Mouse (Mus musculus): ENCODE data around the gene Ncam1. TPM values are rescaled to one million over a fixed set of nuclear protein-coding genes. Genes with fewer than 3 reads are reported as not detected.

The Ncam1 gene
- polyA plus RNA-seq, 1 experiment from 2014 or later: 30.2 TPM

DNA sequence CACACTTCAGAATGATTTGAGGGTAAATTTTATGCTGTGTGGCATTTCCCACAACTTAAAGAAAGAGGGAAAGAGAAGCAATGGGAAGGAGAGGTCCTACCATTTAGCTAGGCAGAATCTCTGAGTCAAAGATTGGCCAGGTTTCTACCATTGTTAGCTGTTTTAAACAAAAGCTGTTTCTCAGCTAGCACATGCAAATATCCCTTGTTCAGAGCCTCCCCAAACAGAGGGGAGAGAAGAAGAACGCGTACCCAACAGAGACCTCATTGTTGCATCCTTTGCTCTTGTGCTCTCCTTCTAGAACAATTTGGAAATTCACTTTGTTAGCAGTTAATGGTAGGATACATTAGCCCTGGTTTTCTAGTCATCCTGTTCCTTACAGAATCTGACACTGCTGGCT, 137.2 kb downstream of the Ncam1 start:
- Histone ChIP-seq H3K36me3 (replicated peaks) (no peaks in the 10 kb centered on the region), H3K4me1 (peaks cover 16% of the 10 kb centered on the region), H3K9me3 (no peaks in the 10 kb centered on the region), H3K27me3 (ENCODE audit: poor library complexity, severe bottlenecking) (no peaks in the 10 kb centered on the region), H3K4me3 (no peak overlapping the region), H3K27ac (no peak overlapping the region)
- WGBS: 77% methylated on average over 2 of the region's 2 CpGs
- DNase-seq (ENCODE audit: extremely low spot score, low spot score): no peak

DNA sequence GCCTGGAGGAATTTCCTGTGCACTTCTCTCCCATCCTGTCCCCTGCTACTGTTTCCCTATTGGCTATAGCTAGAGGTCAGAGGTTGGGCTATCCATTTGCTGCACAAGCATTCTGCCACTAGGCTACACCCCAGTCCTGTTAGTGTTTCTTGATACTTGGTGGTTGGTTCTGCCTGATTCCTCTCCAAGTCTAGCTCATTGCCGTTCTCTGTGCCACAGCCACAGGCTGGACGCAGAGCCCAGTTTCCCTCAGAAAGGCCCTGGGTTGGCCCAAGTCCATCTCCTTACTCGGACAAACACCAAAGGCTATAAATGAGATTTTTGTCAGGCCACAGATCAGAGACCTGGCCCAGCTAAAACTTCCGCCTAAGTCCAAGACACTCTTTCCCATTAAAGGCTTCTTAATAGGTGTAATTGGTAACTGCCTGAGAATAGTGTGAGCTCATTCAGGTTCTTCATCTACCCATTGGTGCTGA, 140.3 kb downstream of the Ncam1 start:
- peaks cover 16% of the 10 kb centered on the region for H3K4me1 ChIP-seq
- H3K27me3 ChIP-seq (ENCODE audit: poor library complexity, severe bottlenecking): no peaks in the 10 kb centered on the region
- no peaks in the 10 kb centered on the region for H3K36me3 ChIP-seq (replicated peaks)
- WGBS: 46% methylated on average over 4 of the region's 4 CpGs
- DNase-seq (ENCODE audit: extremely low spot score, low spot score): peak; percentile 20
- H3K27ac ChIP-seq: peak overlapping the region; percentile 44; the same call in 1 of the 2 replicates
- no peak overlapping the region for H3K4me3 ChIP-seq
- no peaks in the 10 kb centered on the region for H3K9me3 ChIP-seq

DNA sequence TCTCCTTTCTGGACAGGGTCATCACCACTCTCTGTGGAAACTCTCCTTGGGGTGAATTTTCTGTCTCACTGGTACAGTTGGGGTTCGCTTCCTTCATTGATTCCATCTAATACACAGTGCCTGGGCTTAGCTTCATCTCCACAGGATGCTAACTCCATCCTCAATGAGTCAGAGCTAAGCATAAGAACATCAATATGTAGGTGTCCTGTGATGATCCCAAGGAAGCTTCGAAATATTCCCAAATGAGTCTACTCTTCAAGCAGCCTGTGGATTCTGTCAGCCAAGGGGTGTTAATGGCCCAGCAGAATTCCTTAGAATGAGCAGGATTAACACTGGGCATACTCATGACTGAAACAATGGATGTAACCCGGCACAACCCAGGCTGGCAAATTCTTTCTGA, 144.3 kb downstream of the Ncam1 start:
- no peaks in the 10 kb centered on the region for H3K27me3 ChIP-seq (ENCODE audit: poor library complexity, severe bottlenecking)
- no peaks in the 10 kb centered on the region for H3K9me3 ChIP-seq
- no peak overlapping the region for H3K4me3 ChIP-seq
- WGBS: 89% methylated on average over 3 of the region's 3 CpGs
- H3K27ac ChIP-seq: no peak overlapping the region
- DNase-seq (ENCODE audit: extremely low spot score, low spot score): no peak
- H3K4me1 ChIP-seq: peaks cover 16% of the 10 kb centered on the region
- no peaks in the 10 kb centered on the region for H3K36me3 ChIP-seq (replicated peaks)

DNA sequence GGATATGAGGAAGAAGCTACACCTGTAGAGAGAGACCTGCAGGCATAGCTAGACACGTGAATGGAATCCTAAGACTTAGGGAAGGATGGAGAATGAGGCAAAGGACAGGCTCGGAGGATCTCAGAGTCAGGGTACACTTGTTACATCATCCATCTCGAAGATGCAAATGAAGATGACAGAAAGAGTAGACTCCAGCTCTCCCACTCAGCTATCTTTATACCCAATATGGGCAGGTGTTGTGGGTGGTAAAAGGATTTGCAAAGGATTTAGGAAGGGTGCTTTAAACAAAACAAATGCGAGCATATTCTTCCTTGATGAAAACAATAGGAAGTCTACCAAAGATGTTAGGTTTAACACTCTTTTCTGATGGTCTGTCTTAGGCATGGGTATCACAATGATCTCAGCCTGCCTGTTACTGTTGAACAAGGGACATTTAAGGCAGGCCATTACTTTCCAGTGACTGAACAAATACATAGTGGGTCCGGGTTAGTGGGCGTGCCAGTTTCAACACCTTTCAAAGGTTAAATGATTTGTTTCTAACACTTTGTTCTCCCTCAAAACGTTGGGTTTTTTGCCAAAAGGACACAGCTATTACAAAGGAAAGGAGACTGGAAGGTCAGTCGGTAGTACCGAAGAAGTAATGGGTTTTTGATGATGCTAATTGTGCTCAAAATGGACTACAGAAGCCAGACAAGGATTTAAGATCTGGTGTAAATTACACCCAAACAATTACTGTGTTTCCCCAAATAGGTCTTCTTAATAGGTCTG, 145.1 kb downstream of the Ncam1 start:
- no peaks in the 10 kb centered on the region; the same call in 1 of the 2 replicates for H3K9me3 ChIP-seq
- H3K4me1 ChIP-seq: peaks cover 10% of the 10 kb centered on the region
- H3K4me3 ChIP-seq: no peak overlapping the region
- H3K36me3 ChIP-seq (replicated peaks): no peaks in the 10 kb centered on the region
- DNase-seq (ENCODE audit: extremely low spot score, low spot score): no peak
- 78% methylated on average over 9 of the region's 9 CpGs for WGBS
- H3K27me3 ChIP-seq (ENCODE audit: poor library complexity, severe bottlenecking): no peaks in the 10 kb centered on the region
- H3K27ac ChIP-seq: no peak overlapping the region

DNA sequence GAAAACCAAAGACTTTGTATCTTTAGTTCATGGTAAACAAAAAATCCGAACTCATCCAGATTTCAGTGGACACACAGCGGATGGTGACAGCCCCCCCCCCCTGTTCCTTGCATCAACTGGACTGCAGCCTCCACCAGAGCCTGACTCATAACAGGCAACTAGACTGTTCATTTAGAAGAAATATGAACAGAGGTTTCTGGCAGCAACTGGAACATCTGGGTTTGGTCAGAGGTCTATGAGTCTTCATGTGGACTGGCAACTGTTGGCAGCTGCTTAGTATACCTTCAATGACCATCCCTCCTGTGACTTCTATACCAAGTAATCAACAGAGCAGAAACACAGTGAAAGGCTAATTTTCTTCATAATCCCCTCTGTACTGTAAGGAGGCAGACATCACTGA, 154.4 kb downstream of the Ncam1 start:
- no peaks in the 10 kb centered on the region; the same call in 1 of the 2 replicates for H3K36me3 ChIP-seq (replicated peaks)
- no peak overlapping the region for H3K27ac ChIP-seq
- no peak for DNase-seq (ENCODE audit: extremely low spot score, low spot score)
- 90% methylated on average over 2 of the region's 2 CpGs for WGBS
- no peaks in the 10 kb centered on the region for H3K27me3 ChIP-seq (ENCODE audit: poor library complexity, severe bottlenecking)
- no peak overlapping the region for H3K4me3 ChIP-seq
- H3K4me1 ChIP-seq: 0 out of 2 replicates have a peak, but pooled peaks cover 4% of the 10 kb centered on the region
- H3K9me3 ChIP-seq: peaks cover 12% of the 10 kb centered on the region; the same call in 1 of the 2 replicates

DNA sequence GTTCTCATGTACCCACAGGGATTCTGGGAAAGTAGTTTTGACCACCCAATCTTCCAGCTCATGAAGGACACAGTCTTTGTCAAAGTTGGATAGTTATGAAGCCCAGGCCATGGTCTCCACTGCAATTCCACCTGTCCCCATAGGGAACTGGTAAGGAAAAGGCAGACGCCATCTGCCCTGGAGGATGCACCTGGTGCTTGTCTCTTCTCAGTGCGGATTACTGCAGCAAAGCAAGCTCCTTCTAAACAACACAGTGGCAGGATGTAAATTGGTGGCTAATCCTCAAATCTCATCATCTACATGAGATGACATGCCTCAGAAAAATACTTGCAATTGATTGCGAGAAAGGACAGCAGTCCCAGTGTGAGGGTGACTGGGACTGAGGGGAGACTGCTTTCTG, 158.0 kb downstream of the Ncam1 start:
- no peak for DNase-seq (ENCODE audit: extremely low spot score, low spot score)
- H3K9me3 ChIP-seq: no peaks in the 10 kb centered on the region
- WGBS: 83% methylated on average over 3 of the region's 3 CpGs

DNA sequence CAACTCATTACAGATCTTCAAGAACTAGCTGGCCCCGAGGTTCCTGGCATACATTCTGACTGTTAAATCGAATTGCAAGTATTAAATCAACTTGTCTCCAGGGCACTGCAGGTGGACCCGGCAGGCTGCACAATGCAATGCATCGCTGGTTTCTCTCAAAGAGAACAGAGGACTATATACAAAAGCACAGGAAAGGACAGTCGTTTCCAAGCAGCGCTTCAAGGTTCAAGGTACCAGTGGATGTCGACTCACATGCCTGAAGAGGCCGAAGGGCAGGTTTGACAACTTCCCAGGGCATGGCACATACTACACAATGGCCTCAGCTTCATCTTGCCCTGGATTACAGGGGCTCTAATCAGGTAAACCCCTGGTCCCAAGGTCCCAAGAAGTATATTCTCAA, 158.6 kb downstream of the Ncam1 start:
- peaks cover 8% of the 10 kb centered on the region; the same call in 1 of the 2 replicates for H3K4me1 ChIP-seq
- WGBS: 69% methylated on average over 8 of the region's 8 CpGs
- no peak for DNase-seq (ENCODE audit: extremely low spot score, low spot score)
- H3K27ac ChIP-seq: no peak overlapping the region
- no peak overlapping the region for H3K4me3 ChIP-seq
- no peaks in the 10 kb centered on the region for H3K36me3 ChIP-seq (replicated peaks)
- no peaks in the 10 kb centered on the region for H3K27me3 ChIP-seq (ENCODE audit: poor library complexity, severe bottlenecking)
- no peaks in the 10 kb centered on the region for H3K9me3 ChIP-seq

More for the DNA sequence above, 158.0 kb downstream of the Ncam1 start:
- no peaks in the 10 kb centered on the region for H3K27me3 ChIP-seq (ENCODE audit: poor library complexity, severe bottlenecking)
- peaks cover 8% of the 10 kb centered on the region; the same call in 1 of the 2 replicates for H3K4me1 ChIP-seq
- H3K36me3 ChIP-seq (replicated peaks): no peaks in the 10 kb centered on the region
- H3K27ac ChIP-seq: no peak overlapping the region
- H3K4me3 ChIP-seq: no peak overlapping the region

DNA sequence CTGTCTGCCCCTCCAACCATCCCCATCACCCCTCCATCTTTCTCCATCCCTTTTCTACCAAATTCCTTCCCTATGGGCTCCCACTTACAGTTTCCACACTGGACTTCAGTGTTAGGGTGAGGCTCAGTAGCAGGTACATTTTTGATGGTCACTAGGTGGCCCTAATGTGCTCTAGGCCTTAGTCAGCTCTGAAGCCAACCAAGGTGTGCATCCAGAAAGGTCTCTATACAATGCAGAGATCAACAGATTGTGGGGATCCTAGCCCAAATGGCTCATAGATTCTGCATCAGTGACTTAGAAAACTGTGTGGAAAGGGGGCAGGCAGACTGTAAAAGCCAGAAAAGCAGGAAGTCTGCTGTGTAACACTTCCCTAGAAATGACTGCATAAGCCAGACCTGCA, 160.8 kb downstream of the Ncam1 start:
- no peaks in the 10 kb centered on the region for H3K9me3 ChIP-seq
- no peak overlapping the region for H3K27ac ChIP-seq
- H3K27me3 ChIP-seq (ENCODE audit: poor library complexity, severe bottlenecking): no peaks in the 10 kb centered on the region
- peaks cover 8% of the 10 kb centered on the region; the same call in 1 of the 2 replicates for H3K4me1 ChIP-seq
- no peaks in the 10 kb centered on the region for H3K36me3 ChIP-seq (replicated peaks)
- no peak overlapping the region for H3K4me3 ChIP-seq
- DNase-seq (ENCODE audit: extremely low spot score, low spot score): no peak

DNA sequence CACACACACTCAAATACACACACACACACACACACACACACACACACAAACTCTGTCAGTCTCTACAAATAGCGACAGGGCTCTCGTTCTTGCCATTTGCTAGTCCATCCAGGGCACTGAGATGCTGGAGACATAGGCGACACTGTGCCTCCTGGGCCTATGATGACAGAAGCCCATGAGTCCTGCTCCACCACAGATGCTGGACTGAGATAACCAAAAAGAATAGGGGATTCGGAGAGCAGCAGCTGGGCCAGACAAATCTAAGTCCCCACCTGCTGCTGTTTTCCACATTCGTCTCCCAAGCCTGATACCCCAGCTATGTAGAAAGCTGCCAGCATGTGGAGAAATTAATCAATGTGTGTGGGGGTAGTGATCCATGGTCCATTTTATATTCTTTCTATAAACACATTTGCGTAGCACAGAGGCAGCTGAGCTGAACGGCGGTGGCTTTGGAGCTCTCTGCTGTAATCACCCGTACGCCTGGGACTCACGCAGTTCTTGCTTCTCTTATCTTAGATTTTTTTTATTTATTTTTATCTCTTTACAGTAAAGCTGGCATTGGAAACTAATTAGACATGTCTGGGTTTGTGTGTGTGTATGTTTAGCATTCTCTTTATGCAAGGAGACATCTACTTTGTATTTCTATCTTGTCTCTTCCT, 162.9 kb downstream of the Ncam1 start:
- Histone ChIP-seq H3K27ac (no peak overlapping the region), H3K9me3 (no peaks in the 10 kb centered on the region), H3K27me3 (ENCODE audit: poor library complexity, severe bottlenecking) (no peaks in the 10 kb centered on the region), H3K4me1 (peaks cover 8% of the 10 kb centered on the region; the same call in 1 of the 2 replicates), H3K36me3 (replicated peaks) (no peaks in the 10 kb centered on the region), H3K4me3 (no peak overlapping the region)
- no peak for DNase-seq (ENCODE audit: extremely low spot score, low spot score)
- WGBS: 91% methylated on average over 11 of the region's 11 CpGs

DNA sequence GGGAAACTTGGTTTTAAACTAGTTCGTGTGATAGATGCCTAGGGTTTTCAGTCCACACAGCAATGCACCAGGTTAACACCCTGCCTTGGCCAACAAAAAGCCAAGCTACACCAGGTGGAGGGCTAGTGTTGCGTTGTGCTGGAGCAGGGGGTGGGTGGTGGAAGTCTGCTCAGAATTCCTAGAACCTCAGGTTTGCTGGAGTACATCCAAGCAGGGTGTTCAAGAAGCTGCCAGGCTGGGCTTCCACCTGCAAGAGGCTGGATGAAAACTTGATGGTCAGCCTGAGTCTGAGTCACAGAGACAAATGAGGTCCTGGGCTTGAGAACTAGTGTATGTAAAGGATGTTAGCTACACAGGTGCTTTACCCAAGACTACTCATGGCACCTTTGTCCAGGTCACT, 166.1 kb downstream of the Ncam1 start:
- DNase-seq (ENCODE audit: extremely low spot score, low spot score): no peak
- H3K27me3 ChIP-seq (ENCODE audit: poor library complexity, severe bottlenecking): no peaks in the 10 kb centered on the region
- no peaks in the 10 kb centered on the region for H3K9me3 ChIP-seq
- peaks cover 4% of the 10 kb centered on the region; the same call in 1 of the 2 replicates for H3K4me1 ChIP-seq
- 92% methylated on average over 2 of the region's 2 CpGs for WGBS
- no peak overlapping the region for H3K4me3 ChIP-seq
- no peaks in the 10 kb centered on the region for H3K36me3 ChIP-seq (replicated peaks)
- H3K27ac ChIP-seq: no peak overlapping the region

DNA sequence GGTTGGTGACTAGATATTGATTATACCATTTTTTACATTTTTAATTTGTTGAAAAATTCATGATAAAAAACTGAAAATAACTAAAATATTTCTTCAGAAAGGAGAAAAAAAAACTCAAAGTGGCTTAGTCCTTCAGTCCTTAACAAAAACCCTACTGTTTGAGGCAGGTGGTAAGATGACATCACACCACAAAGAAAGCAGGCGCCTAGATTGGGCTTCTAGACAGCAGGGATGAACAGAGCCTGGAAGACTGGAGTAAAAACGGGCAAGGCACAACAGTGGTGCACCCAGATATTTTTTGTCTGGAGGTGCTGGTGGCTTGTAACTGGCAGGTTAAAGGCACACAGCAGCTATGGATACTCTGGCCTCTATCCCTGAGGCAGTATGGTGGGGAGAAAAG, 168.4 kb downstream of the Ncam1 start:
- Histone ChIP-seq H3K9me3 (no peaks in the 10 kb centered on the region), H3K27me3 (ENCODE audit: poor library complexity, severe bottlenecking) (no peaks in the 10 kb centered on the region), H3K4me3 (no peak overlapping the region), H3K27ac (no peak overlapping the region), H3K4me1 (no peaks in the 10 kb centered on the region), H3K36me3 (replicated peaks) (no peaks in the 10 kb centered on the region)
- DNase-seq (ENCODE audit: extremely low spot score, low spot score): no peak
- WGBS: 88% methylated on average over 2 of the region's 2 CpGs

DNA sequence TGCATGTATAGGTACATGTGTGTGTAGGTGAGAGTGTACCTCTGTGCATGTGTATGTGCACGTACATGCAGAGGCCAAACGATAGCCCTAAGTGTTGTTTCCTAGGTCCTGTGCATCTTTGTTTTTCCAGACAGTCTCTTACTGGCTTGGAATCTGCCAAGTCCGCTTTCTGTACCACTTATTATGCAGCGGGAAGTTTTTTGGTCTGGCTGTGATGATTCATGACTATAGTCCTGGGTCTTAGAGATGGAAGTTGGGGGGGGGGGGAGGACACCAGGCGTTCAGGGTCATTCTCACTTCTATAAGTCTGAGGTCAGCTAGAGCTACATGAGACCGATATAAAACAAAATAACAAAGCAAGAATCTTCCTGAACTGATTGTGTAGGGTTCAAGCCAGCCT, 173.8 kb downstream of the Ncam1 start:
- no peaks in the 10 kb centered on the region for H3K9me3 ChIP-seq
- no peak overlapping the region for H3K27ac ChIP-seq
- no peaks in the 10 kb centered on the region for H3K36me3 ChIP-seq (replicated peaks)
- no peak overlapping the region for H3K4me3 ChIP-seq
- 91% methylated on average over 6 of the region's 6 CpGs for WGBS
- peaks cover 20% of the 10 kb centered on the region for H3K4me1 ChIP-seq
- H3K27me3 ChIP-seq (ENCODE audit: poor library complexity, severe bottlenecking): no peaks in the 10 kb centered on the region
- no peak for DNase-seq (ENCODE audit: extremely low spot score, low spot score)

DNA sequence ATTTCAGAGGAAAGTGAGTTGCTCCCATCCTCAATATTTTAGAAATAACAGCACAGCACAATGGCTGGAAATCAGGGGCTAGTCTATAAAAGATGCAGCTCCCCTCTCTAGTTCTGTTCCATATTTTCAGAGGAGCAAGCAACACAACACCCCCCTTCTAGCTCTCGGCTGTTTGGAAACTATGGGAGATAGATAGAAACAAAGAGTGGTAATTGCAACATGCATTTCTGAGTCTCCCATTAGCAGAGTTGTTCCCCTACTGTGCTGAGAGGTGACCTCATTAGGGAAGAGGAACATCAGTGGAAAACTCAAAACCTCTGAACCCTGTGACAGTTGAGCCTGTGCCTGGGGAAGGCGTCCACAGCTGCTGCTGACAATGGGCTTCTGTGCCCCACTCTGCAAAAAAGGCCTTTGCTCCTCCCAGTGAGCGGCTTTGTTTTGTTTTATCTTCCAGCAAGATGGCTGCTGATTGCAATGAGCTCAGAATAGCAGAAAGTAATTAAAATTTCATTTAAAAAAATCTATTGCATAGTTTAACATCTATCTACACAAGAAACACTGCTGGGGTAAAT, 174.7 kb downstream of the Ncam1 start:
- Histone ChIP-seq H3K4me1 (peaks cover 20% of the 10 kb centered on the region), H3K27me3 (ENCODE audit: poor library complexity, severe bottlenecking) (no peaks in the 10 kb centered on the region), H3K9me3 (no peaks in the 10 kb centered on the region), H3K4me3 (no peak overlapping the region), H3K36me3 (replicated peaks) (no peaks in the 10 kb centered on the region), H3K27ac (peak overlapping the region; percentile 57; the same call in 1 of the 2 replicates)
- 37% methylated on average over 3 of the region's 3 CpGs for WGBS
- no peak for DNase-seq (ENCODE audit: extremely low spot score, low spot score)
